Mouse (Mus musculus) E14TG2a.4 (cell line): ENCODE measurements at regions not wholly inside any gene's neighbourhood (a gene's known extent, or its start where the extent isn't known, plus 50 kb on each side); places are given as distances from the start of the nearest gene placed in this dataset.
A peak's percentile ranks its signal among the peaks of the same experiment; 100 is the strongest.
"Not testable (repeated sequence)": the region's sequence is repeated elsewhere in the genome, so short reads cannot be mapped to it uniquely, and the experiment has no call there.

ENCODE experiments used
- CTCF ChIP-seq: conservative IDR thresholded peaks from 2 replicates; pipeline ENCODE4 v1.5.1; 2014; ENCODE audit warnings: low read length
- NANOG ChIP-seq: IDR thresholded peaks from 2 replicates; pipeline ENCODE4 v1.6.1; 2014; ENCODE audit warnings: borderline replicate concordance, low read length, mixed read lengths

DNA sequence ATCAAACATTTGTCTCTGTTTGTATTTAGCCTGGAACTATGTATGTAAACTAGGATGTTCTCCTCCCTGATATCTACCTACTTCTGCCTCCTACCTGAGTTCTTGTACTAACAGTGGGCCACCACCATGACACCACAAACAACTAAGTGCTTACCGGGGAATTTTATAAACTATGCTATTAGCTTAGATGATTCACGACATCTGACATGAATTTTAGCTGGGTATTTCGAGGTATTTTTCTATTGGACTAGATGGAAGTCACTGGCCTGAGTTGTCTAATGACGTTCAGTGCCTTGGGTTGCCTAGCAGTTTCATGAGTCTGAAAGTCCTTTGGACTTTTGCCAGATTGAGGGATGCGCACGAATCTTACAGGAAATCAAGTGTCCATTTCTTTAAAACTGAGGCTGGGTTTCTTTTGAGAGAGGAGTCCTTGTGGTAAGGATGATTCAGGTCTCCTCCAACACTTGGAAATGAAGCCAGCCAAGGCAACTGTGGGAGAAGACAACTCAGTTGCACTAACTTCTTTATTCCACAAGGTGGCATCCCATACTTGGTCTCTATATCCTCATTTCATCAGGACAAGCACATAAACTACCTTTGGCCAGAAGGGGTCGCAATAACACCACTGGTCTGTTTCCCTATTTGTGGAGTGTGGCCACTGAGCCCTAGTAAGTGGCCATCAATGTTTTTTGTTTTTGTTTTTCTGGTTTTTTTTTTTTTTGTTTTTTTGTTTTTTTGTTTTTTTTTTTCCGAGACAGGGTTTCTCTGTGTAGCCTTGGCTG, 131.4 kb upstream of the Gdi2 start:
- TF ChIP-seq CTCF = peak; percentile 66
- not testable (repeated sequence) for TF ChIP-seq NANOG
